Mouse (Mus musculus) testis, adult 2 months (tissue): Measurements from ENCODE around the gene Clrn2.

Experiments
- CTCF ChIP-seq: fragments of 200-500 bp; IDR thresholded peaks from 2 replicates; pipeline ENCODE4 v1.5.1; 2012; ENCODE audit warnings: low read depth, mild to moderate bottlenecking, inconsistent platforms, low read length, moderate library complexity; ENCODE audit not compliant: control insufficient read depth, insufficient read depth, insufficient replicate concordance
- POLR2A ChIP-seq: fragments of 200-500 bp; IDR thresholded peaks from 2 replicates; pipeline ENCODE4 v1.6.1; 2012; ENCODE audit warnings: low read depth, mild to moderate bottlenecking, inconsistent platforms, low read length, moderate library complexity; ENCODE audit not compliant: control insufficient read depth

GRCm38 (mm10) chr5:45491776-45492175, 38.2 kb downstream of the Clrn2 start:
- no peak for TF ChIP-seq POLR2A
- no peak for TF ChIP-seq CTCF
